Comparison of ENCODE assay signal across 11 mouse cellular contexts in the genomic region with DNA sequence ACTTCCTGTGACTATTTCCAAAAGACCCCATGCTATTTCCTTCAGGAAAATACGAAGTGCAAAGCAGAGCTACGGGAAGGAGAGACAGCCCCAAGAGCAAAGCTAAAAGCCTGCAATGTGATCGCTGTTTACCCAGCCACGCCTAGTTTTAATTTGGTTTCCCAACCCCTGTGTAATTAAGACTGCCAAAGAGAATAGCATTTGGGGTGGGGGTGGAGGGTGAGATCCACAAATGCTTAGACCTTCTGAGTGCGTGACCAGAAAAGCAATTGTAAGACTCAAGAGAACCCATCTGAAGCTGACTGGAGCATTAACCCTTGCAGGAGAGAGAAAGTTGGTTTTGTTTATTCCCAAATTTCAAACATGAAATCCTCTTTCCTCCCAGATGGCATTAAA.
DNase-seq lines count a peak whose midpoint lies in the region; ATAC-seq lines count a peak whose summit lies in the region.
"Had no signal": no experiment of that assay in that cellular context is flagged by ENCODE, and none has a peak within 500 bp of the region (broad histone marks: within the 10 kb centered on the region; RNA-seq: fewer than 3 reads in every experiment).

No protein-coding gene starts in this region.

- peak overlapping the region; percentile 61 for H3K4me2 ChIP-seq in kidney, embryonic 16.5 days (replicated peaks; ENCODE audit: low read depth, low read length)
- peak overlapping the region; percentile 52 for H3K4me2 ChIP-seq in embryonic facial prominence, embryonic 13.5 days
- peak overlapping the region; percentile 55 for H3K4me2 ChIP-seq in intestine, embryonic 16.5 days (ENCODE audit: low read depth, low read length)
- H3K4me2 ChIP-seq in neural tube, embryonic 13.5 days: peak overlapping the region; percentile 60

- H3K27ac ChIP-seq in kidney, embryonic 16.5 days (ENCODE audit: low read length): no peak overlapping the region
- peak overlapping the region; percentile 62 for H3K27ac ChIP-seq in embryonic facial prominence, embryonic 13.5 days
- H3K27ac ChIP-seq in intestine, embryonic 16.5 days (ENCODE audit: low read length): no peak overlapping the region
- peak overlapping the region; percentile 49; the same call in 1 of the 2 replicates for H3K27ac ChIP-seq in neural tube, embryonic 13.5 days (replicated peaks)

- 6% methylated on average over 5 of the region's 5 CpGs for WGBS in kidney, embryonic 16.5 days
- 29% methylated on average over 5 of the region's 5 CpGs for WGBS in embryonic facial prominence, embryonic 13.5 days
- 20% methylated on average over 5 of the region's 5 CpGs for WGBS in intestine, embryonic 16.5 days
- 16% methylated on average over 5 of the region's 5 CpGs for whole genome bisulfite sequencing in neural tube, embryonic 13.5 days

- H3K4me1 ChIP-seq in kidney, embryonic 16.5 days (ENCODE audit: insufficient read depth, low read length): peaks cover 20% of the 10 kb centered on the region; the same call in 1 of the 2 replicates
- peaks cover 25% of the 10 kb centered on the region for H3K4me1 ChIP-seq in embryonic facial prominence, embryonic 13.5 days
- H3K4me1 ChIP-seq in intestine, embryonic 16.5 days (ENCODE audit: control insufficient read depth, insufficient read depth, low read length): peaks cover 18% of the 10 kb centered on the region
- H3K4me1 ChIP-seq in neural tube, embryonic 13.5 days (replicated peaks): peaks cover 30% of the 10 kb centered on the region

- no peak for DNase-seq in kidney, postnatal 36 days
- no peak for DNase-seq in adrenal gland, postnatal 10 days
- no peak for DNase-seq in left cerebral cortex, adult 11 months (ENCODE audit: low spot score)
- no peak for DNase-seq in adrenal gland, postnatal 4 days (ENCODE audit: low spot score in 2 of 2)
- DNase-seq: cerebellum, adult 11-12 months; kidney, adult 11 months had no signal

- ATAC-seq in kidney, embryonic 16.5 days (ENCODE audit: low FRiP score, low TSS enrichment): no peak
- no peak for ATAC-seq in embryonic facial prominence, embryonic 13.5 days (ENCODE audit: insufficient number of reproducible peaks, insufficient read depth, low FRiP score, low TSS enrichment, low read depth)
- ATAC-seq in intestine, embryonic 16.5 days: no peak
- ATAC-seq in neural tube, embryonic 13.5 days (ENCODE audit: low read depth): peak; percentile 57

- H3K9ac ChIP-seq in kidney, embryonic 16.5 days (replicated peaks; ENCODE audit: low read length): 0 out of 2 replicates have a peak overlapping the region, but pooled peaks have one; percentile 11
- 0 out of 2 replicates have a peak overlapping the region, but pooled peaks have one; percentile 32 for H3K9ac ChIP-seq in embryonic facial prominence, embryonic 13.5 days
- H3K9ac ChIP-seq in intestine, embryonic 16.5 days (ENCODE audit: low read depth, low read length): peak overlapping the region; percentile 44; the same call in 1 of the 2 replicates
- H3K9ac ChIP-seq in neural tube, embryonic 13.5 days: peak overlapping the region; percentile 59

- no peaks in the 10 kb centered on the region for H3K36me3 ChIP-seq in kidney, embryonic 16.5 days (ENCODE audit: insufficient read depth, low read length)
- no peaks in the 10 kb centered on the region for H3K36me3 ChIP-seq in embryonic facial prominence, embryonic 13.5 days
- H3K36me3 ChIP-seq in intestine, embryonic 16.5 days (ENCODE audit: control insufficient read depth, insufficient read depth, low read length): no peaks in the 10 kb centered on the region
- H3K36me3 ChIP-seq in neural tube, embryonic 13.5 days: no peaks in the 10 kb centered on the region

- H3K9me3 ChIP-seq in kidney, embryonic 16.5 days (ENCODE audit: low read length): no peaks in the 10 kb centered on the region
- H3K9me3 ChIP-seq in embryonic facial prominence, embryonic 13.5 days: no peaks in the 10 kb centered on the region
- H3K9me3 ChIP-seq in intestine, embryonic 16.5 days (ENCODE audit: control insufficient read depth, low read length): no peaks in the 10 kb centered on the region
- H3K9me3 ChIP-seq in neural tube, embryonic 13.5 days: no peaks in the 10 kb centered on the region
- H3K9me3 ChIP-seq: G1E had no signal

- H3K27me3 ChIP-seq in kidney, embryonic 16.5 days (ENCODE audit: insufficient read depth, low read length): no peaks in the 10 kb centered on the region
- no peaks in the 10 kb centered on the region for H3K27me3 ChIP-seq in embryonic facial prominence, embryonic 13.5 days
- no peaks in the 10 kb centered on the region for H3K27me3 ChIP-seq in intestine, embryonic 16.5 days (replicated peaks; ENCODE audit: control insufficient read depth, insufficient read depth, low read length)
- no peaks in the 10 kb centered on the region for H3K27me3 ChIP-seq in neural tube, embryonic 13.5 days

- peak overlapping the region; percentile 34 for H3K4me3 ChIP-seq in kidney, embryonic 16.5 days (ENCODE audit: low read length)
- H3K4me3 ChIP-seq in embryonic facial prominence, embryonic 13.5 days: peak overlapping the region; percentile 9
- peak overlapping the region; percentile 33 for H3K4me3 ChIP-seq in intestine, embryonic 16.5 days (ENCODE audit: low read length)
- H3K4me3 ChIP-seq in neural tube, embryonic 13.5 days: peak overlapping the region; percentile 28

Comparison
In these comparisons a context has a peak if more than half of its experiments do, and no peak if none do; other contexts are left out.
1. H3K27ac ChIP-seq: peak in embryonic facial prominence, embryonic 13.5 days (single experiment) and neural tube, embryonic 13.5 days (single experiment); none in kidney, embryonic 16.5 days (single experiment) and intestine, embryonic 16.5 days (single experiment).
2. Peak in every context shown above with its lines, with median percentiles within 50 percentile points of each other: H3K4me2 ChIP-seq, H3K4me3 ChIP-seq and H3K9ac ChIP-seq.